Mouse (Mus musculus): Measurements from ENCODE around the gene Otulin.

Gene Otulin

GRCm38 (mm10) chr15:27582428-27582827 is 48.1 kb downstream of the Otulin start:
- CTCF ChIA-PET: interaction anchor here (0.9 kb wide), 1 partner anchor 30 kb away, joined by 3 read pairs; no protein-coding TSS in a partner anchor

GRCm38 (mm10) chr15:27581640-27582039 is 48.9 kb downstream of the Otulin start:
- CTCF ChIA-PET: no interaction called here

- CTCF ChIA-PET: interaction anchor here (0.6 kb wide), 1 partner anchor 258 kb away, joined by 7 read pairs; no protein-coding TSS in a partner anchor
These were observed 49.7 kb downstream of the Otulin start for GRCm38 (mm10) chr15:27580771-27581170.

GRCm38 (mm10) chr15:27579853-27580252 is 50.6 kb downstream of the Otulin start:
- CTCF ChIA-PET: interaction anchor here (0.6 to 0.7 kb wide), 2 partner anchors 57 to 70 kb away, joined by 3 to 7 read pairs; no protein-coding TSS in a partner anchor

- CTCF ChIA-PET: no interaction called here
These were observed 51.6 kb downstream of the Otulin start for GRCm38 (mm10) chr15:27578918-27579317.

- CTCF ChIA-PET: no interaction called here
These were observed 52.3 kb downstream of the Otulin start for GRCm38 (mm10) chr15:27577915-27578780.

GRCm38 (mm10) chr15:27576886-27577285 is 53.6 kb downstream of the Otulin start:
- CTCF ChIA-PET: no interaction called here

GRCm38 (mm10) chr15:27575932-27576331 is 54.6 kb downstream of the Otulin start:
- CTCF ChIA-PET: no interaction called here

- CTCF ChIA-PET: interaction anchor here (0.8 kb wide), 1 partner anchor 173 kb away, joined by 3 read pairs; no protein-coding TSS in a partner anchor
These were observed 55.3 kb downstream of the Otulin start for GRCm38 (mm10) chr15:27574992-27575781.

GRCm38 (mm10) chr15:27571179-27571578 is 59.3 kb downstream of the Otulin start:
- CTCF ChIA-PET: no interaction called here

GRCm38 (mm10) chr15:27570385-27570784 is 60.1 kb downstream of the Otulin start:
- CTCF ChIA-PET: interaction anchor here (0.5 kb wide), 2 partner anchors 19 to 38 kb away, joined by 4 to 8 read pairs; no protein-coding TSS in a partner anchor

- CTCF ChIA-PET: interaction anchor here (0.5 kb wide), 1 partner anchor 38 kb away, joined by 8 read pairs; no protein-coding TSS in a partner anchor
These were observed 60.6 kb downstream of the Otulin start for GRCm38 (mm10) chr15:27569924-27570323.

- CTCF ChIA-PET: no interaction called here
These were observed 62.1 kb downstream of the Otulin start for GRCm38 (mm10) chr15:27568371-27568770.

GRCm38 (mm10) chr15:27567356-27567755 is 63.1 kb downstream of the Otulin start:
- CTCF ChIA-PET: no interaction called here

GRCm38 (mm10) chr15:27565626-27566185 is 64.8 kb downstream of the Otulin start:
- CTCF ChIA-PET: no interaction called here

GRCm38 (mm10) chr15:27564106-27565100 is 66.1 kb downstream of the Otulin start:
- CTCF ChIA-PET: no interaction called here

- CTCF ChIA-PET: no interaction called here
These were observed 70.2 kb downstream of the Otulin start for GRCm38 (mm10) chr15:27560315-27560714.

GRCm38 (mm10) chr15:27558456-27559147 is 71.9 kb downstream of the Otulin start:
- CTCF ChIA-PET: no interaction called here

- CTCF ChIA-PET: interaction anchor here (0.6 kb wide), 1 partner anchor 1538 kb away, joined by 3 read pairs; no protein-coding TSS in a partner anchor
These were observed 76.9 kb downstream of the Otulin start for GRCm38 (mm10) chr15:27553554-27553953.

GRCm38 (mm10) chr15:27552129-27552700 is 78.3 kb downstream of the Otulin start:
- CTCF ChIA-PET: no interaction called here

All from spleen, embryonic (tissue).